Mouse (Mus musculus) stomach, postnatal 0 days (tissue): ENCODE measurements around the gene Rad51b.

Experiments
- CTCF ChIP-seq: IDR thresholded peaks from 2 replicates; pipeline ENCODE4 v1.5.1; 2016; ENCODE audit warnings: antibody characterized with exemption, low read depth, mild to moderate bottlenecking, moderate library complexity
- EP300 ChIP-seq: optimal IDR thresholded peaks from 2 replicates; pipeline ENCODE3; 2016; ENCODE audit warnings: antibody characterized with exemption

GRCm38 (mm10) chr12:79628121-79628774 is 331.2 kb downstream of the Rad51b start:
- no peak for TF ChIP-seq CTCF
- no peak for TF ChIP-seq EP300
